Mouse (Mus musculus) ovary, postnatal 36 days (tissue): Measurements from ENCODE around the gene BC035947.
A peak's percentile ranks its signal among the peaks of the same experiment; 100 is the strongest.
"Not testable (repeated sequence)": the region's sequence is repeated elsewhere in the genome, so short reads cannot be mapped to it uniquely, and the experiment has no call there.

Experiments
- DNase-seq: peaks from one replicate; pipeline ENCODE4 v3.0.0; 2022; ENCODE audit warnings: low spot score, mixed read lengths

Gene BC035947

DNA sequence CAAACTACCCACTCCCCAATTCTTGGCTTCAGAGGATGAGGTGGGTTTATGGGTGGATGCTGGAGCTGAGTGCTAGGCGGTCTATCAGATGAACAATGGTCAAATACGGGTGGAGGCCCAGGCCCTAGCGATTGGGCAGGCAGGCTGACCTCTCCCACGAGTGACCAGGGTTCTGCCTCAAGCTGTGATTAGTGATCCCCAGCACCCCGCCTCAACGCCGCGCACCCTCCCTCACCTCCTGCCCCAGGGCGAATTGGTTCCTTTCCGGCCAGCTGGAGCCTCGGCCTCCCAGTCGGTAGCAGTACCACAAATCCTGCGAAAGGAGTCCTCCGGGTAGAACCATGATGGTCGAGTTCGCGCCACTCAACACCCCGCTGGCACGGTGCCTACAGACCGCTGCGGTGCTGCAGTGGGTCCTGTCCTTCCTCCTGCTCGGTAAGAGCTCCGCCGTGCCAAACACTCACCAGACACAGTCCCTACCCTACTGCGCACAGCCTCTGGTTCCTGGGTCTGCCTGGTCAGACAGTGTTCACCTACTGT is at the start of gene BC035947:
Gene BC035947 (minus strand): TSS at position 538 of the 540 bp plus-strand sequence.
- DNase-seq, result peak; percentile 25

GRCm38 (mm10) chr1:78554012-78554666 is 42.2 kb upstream of the BC035947 start:
- no peak for DNase-seq

- DNase-seq, result no peak
These were observed 37.0 kb upstream of the BC035947 start for GRCm38 (mm10) chr1:78548961-78549360.

GRCm38 (mm10) chr1:78546258-78546657 is 34.3 kb upstream of the BC035947 start:
- DNase-seq, result no peak

DNA sequence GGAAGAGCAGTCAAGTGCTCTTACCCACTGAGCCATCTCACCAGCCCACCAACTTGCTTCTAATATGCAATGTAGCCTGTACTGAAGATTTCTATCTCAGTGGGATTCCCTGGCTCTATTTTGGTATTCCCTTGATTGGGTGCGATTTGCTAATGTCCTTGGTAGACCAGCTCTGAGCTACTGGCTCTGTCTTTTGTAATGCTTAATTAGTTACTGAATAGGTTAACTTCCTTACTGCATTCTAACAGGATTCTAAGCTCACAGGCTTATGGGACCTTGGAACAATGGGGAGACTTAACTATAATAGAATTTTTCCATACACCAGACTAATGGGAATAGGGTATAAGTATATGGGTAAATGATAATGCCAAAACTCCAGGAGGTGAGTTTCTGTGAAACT is 31.7 kb upstream of the BC035947 start:
- DNase-seq, result not testable (repeated sequence)

GRCm38 (mm10) chr1:78539166-78539565 is 27.2 kb upstream of the BC035947 start:
- no peak for DNase-seq

- no peak for DNase-seq
These were observed 26.4 kb upstream of the BC035947 start for GRCm38 (mm10) chr1:78538396-78538795.

DNA sequence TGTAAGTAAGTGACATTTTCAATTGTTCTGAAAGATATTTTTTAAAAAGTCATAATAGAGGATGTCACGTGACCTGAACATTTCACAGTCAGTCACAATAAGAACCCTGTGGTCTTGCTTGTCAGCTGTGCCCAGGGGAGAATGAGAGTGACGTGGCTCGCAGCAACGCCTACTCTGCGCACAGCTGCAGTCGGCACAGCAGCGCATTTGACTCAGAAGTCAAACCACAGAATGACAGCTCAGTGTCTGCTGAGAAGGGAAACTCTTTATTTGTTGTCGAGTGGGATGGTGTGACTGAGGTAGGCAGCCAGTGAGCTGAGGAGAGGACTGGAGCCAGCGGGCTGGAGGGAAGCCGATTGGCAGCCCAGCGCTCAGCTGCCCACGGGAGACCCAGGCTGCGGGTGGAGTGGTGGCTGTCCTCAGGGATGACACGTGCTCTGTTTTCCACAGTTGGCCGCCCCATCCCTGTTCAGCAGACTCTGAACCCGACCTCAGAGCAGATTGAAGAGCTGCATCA is 25.6 kb upstream of the BC035947 start:
- DNase-seq, result peak; percentile 8

- DNase-seq, result peak; percentile 75
These were observed 24.6 kb upstream of the BC035947 start for GRCm38 (mm10) chr1:78536310-78537164.

- no peak for DNase-seq
These were observed 22.6 kb upstream of the BC035947 start for GRCm38 (mm10) chr1:78534428-78535150.

GRCm38 (mm10) chr1:78532184-78532800 is 20.3 kb upstream of the BC035947 start:
- DNase-seq, result no peak

DNA sequence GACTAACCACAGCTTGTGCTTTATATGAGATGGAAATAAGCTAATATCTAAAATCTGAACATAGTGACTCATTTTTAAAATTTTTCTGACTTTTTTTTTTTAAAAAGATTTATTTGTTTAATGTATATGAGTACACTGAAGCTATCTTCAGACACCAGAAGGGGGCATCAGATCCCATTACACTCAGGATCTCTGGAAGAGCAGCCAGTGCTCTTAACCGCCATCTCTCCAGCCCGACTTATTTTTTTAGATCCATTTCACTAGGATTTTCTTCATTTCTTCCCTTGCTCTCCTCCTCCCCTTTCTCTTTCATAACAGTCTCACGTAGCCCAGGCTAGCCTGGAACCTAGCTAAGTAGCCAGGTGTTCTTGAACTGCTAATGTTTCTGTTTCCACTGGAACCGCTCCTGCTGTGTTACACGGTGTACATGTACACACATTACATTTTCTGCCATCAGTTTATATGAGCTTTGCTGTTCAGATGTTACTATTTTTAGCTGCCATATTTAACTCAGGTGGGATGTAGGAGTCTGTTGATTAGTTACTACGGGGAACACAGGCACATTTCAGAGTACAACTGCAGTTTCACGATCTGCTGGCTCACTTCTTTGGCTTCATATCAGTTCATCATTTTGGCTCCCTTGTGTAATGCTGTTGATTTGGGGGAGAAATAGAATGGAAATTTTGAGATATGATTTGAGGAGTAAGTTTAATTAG is 18.7 kb upstream of the BC035947 start:
- no peak for DNase-seq

GRCm38 (mm10) chr1:78529011-78529410 is 17.1 kb upstream of the BC035947 start:
- no peak for DNase-seq

DNA sequence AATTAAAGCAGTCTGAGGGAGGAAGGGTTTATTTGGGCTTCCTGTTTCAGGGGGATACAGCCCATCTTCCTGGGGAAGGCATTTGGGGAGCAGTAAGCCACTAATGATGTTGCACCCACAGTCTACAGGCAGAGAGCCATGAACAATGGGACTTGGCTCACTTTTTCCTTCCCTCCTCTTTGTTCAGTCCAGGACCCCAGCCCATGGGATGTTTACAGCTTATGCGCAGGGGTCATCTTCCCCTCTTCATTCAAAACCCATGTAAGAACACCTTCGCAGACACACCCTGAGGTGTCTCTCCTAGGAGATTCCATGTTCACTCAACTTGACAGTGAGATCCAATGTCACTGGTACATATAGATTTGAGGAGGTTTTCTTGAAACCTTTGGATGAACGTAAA is 16.4 kb upstream of the BC035947 start:
- DNase-seq, result no peak

- DNase-seq, result peak; percentile 57
These were observed 13.4 kb upstream of the BC035947 start for GRCm38 (mm10) chr1:78525189-78525886.

GRCm38 (mm10) chr1:78518907-78519306 is 6.9 kb upstream of the BC035947 start:
- DNase-seq, result no peak

GRCm38 (mm10) chr1:78512756-78513155 is 798 bp upstream of the BC035947 start:
- no peak for DNase-seq

- DNase-seq, result no peak
These were observed 1.1 kb downstream of the BC035947 start, which contains the start of gene Mogat1 for GRCm38 (mm10) chr1:78510862-78511261. TSS of gene Mogat1 (plus strand) at chr1:78510991.

DNA sequence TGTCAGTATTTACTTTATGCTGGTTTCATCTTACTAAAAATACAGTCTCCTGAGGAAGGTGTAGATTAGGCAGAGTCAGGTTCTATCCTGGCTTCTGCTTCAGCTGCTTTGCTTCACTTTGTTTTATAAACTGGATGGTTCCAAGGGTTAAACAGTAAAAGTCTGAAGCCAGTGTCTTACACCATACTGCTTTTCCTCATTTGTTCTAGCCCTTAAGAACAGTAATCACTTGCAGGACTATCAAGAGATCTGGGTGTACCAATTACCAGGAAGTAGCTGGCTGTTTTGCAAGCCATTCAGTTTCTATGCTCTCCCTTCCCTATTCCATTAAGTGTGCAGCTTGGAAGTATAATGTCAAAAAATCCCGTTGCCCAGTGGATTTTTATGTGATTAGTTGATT is 4.8 kb downstream of the BC035947 start:
- no peak for DNase-seq

GRCm38 (mm10) chr1:78502527-78502926 is 9.4 kb downstream of the BC035947 start:
- DNase-seq, result no peak
